Mouse (Mus musculus) cerebellum, adult 2 months (tissue): ENCODE results near the gene Enpp1. TPM values are rescaled to one million over a fixed set of nuclear protein-coding genes. Genes with fewer than 3 reads are reported as not detected.

ENCODE experiments used
- DNase-seq, 2 experiments: peaks; one replicate each; pipeline ENCODE4 v3.0.0; 2021
- H3K27ac ChIP-seq: fragments of 200-500 bp; 2 replicates; pipeline ENCODE4 v1.5.1; 2012; ENCODE audit warnings: low read length, control low read depth, inconsistent platforms; ENCODE audit not compliant: insufficient read depth
- H3K27me3 ChIP-seq: fragments of 200-500 bp; 2 replicates; pipeline ENCODE4 v1.6.1; 2012; ENCODE audit warnings: inconsistent platforms, mild to moderate bottlenecking, low read length, moderate library complexity; ENCODE audit not compliant: control insufficient read depth, insufficient read depth
- H3K4me1 ChIP-seq: fragments of 200-500 bp; 2 replicates; pipeline ENCODE4 v1.6.1; 2011; ENCODE audit warnings: low read length; ENCODE audit not compliant: control insufficient read depth, insufficient read depth
- H3K4me3 ChIP-seq: fragments of 200-500 bp; replicated peaks from 2 replicates; pipeline ENCODE3; 2011; ENCODE audit warnings: mild to moderate bottlenecking, low read depth, low read length, control low read depth; ENCODE audit not compliant: insufficient read depth
- CTCF ChIP-seq: fragments of 200-500 bp; IDR thresholded peaks from 2 replicates; pipeline ENCODE4 v1.5.1; 2011; ENCODE audit warnings: low read depth, mild to moderate bottlenecking, control low read depth, low read length, moderate library complexity, borderline replicate concordance; ENCODE audit not compliant: insufficient read depth
- POLR2A ChIP-seq: fragments of 200-500 bp; IDR thresholded peaks from 2 replicates; pipeline ENCODE4 v1.6.1; 2011; ENCODE audit warnings: low read length, control low read depth, borderline replicate concordance; ENCODE audit not compliant: insufficient read depth
- WGBS: fragments of 180-500 bp; shearing (Covaris S2); methylation state at CpG from one replicate; pipeline ENCODE4 v1.1.7; 2018; 5-methylcytosine and 5-hydroxymethylcytosine counted together
- polyA plus RNA-seq: library from polyadenylated mRNA; depleted of rRNA; stranded (reverse); fragments of >200 nt; gene quantifications from 2 replicates; pipeline ENCODE4 v1.2.3, GENCODE M21; 2012

Gene Enpp1
- polyA plus RNA-seq, 1 experiment = 4.0 TPM

DNA sequence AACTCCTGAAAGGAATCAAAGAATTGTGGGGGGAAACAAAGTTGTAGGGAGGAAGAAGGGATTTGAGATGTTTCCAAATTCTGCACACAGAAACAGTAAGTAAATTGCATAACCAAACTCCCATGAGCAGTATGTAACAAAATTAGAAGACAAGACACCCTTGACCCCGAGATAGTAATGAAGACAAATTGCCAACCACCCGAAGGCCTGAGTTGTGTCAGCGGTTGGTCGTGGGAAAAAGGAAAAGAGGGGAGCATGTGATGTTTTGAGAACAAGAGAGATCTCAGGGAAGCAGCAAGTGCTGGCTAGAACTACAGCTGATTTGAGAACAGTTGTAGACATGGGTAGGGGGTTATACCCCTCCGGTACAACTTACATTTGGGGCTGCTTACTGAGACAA, 112.2 kb downstream of the Enpp1 start:
- H3K27ac ChIP-seq = no peak overlapping the region
- TF ChIP-seq CTCF = no peak
- TF ChIP-seq POLR2A = no peak
- peaks cover 3% of the 10 kb centered on the region; the same call in 1 of the 2 replicates for H3K27me3 ChIP-seq
- no peak for DNase-seq
- peaks cover 6% of the 10 kb centered on the region for H3K4me1 ChIP-seq
- WGBS = 71% methylated on average over 5 of the region's 5 CpGs
- no peak overlapping the region for H3K4me3 ChIP-seq

DNA sequence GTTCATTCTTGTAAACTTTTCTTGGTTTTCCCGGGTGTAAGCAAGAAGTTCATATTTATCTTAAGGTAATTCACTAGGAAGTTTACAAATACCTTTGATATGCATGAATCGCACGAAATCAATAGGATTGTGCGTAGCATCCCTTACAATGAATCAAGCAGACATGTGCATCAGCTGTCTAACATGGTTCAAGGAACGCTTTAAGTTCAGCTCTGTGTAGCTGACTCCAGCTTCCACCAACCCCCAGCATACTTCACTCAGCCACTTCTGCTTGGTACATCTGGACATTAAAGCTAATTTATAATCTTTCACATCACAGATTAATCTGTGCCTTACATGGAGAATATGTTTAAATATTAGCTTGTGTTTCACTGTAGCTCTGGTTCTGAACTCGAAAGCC, 113.3 kb downstream of the Enpp1 start:
- no peak for DNase-seq
- Histone ChIP-seq H3K27me3 (peaks cover 3% of the 10 kb centered on the region; the same call in 1 of the 2 replicates), H3K27ac (no peak overlapping the region), H3K4me3 (no peak overlapping the region), H3K4me1 (peaks cover 6% of the 10 kb centered on the region)
- WGBS = 89% methylated on average over 6 of the region's 6 CpGs
- no peak for TF ChIP-seq POLR2A
- no peak for TF ChIP-seq CTCF

- TF ChIP-seq POLR2A = no peak
- 79% methylated on average over 4 of the region's 4 CpGs for WGBS
- Histone ChIP-seq H3K4me3 (no peak overlapping the region), H3K27ac (no peak overlapping the region), H3K27me3 (peaks cover 3% of the 10 kb centered on the region; the same call in 1 of the 2 replicates), H3K4me1 (peaks cover 6% of the 10 kb centered on the region)
- no peak for DNase-seq
Observed at GRCm38 (mm10) chr10:24597789-24598188, 114.2 kb downstream of the Enpp1 start.

- H3K27ac ChIP-seq = no peak overlapping the region
- no peak overlapping the region for H3K4me3 ChIP-seq
- H3K27me3 ChIP-seq = peaks cover 3% of the 10 kb centered on the region; the same call in 1 of the 2 replicates
- DNase-seq = peak in 1 of 2 experiments; percentile 29
- WGBS = 17% methylated on average over 7 of the region's 7 CpGs
- TF ChIP-seq CTCF (no peak), POLR2A (no peak)
- H3K4me1 ChIP-seq = peaks cover 6% of the 10 kb centered on the region
Observed at GRCm38 (mm10) chr10:24596869-24597339, 115.1 kb downstream of the Enpp1 start.

GRCm38 (mm10) chr10:24596003-24596868, 115.7 kb downstream of the Enpp1 start:
- H3K27me3 ChIP-seq = peaks cover 3% of the 10 kb centered on the region; the same call in 1 of the 2 replicates
- peaks cover 6% of the 10 kb centered on the region for H3K4me1 ChIP-seq
- no peak overlapping the region for H3K27ac ChIP-seq
- WGBS = 6% methylated on average over 31 of the region's 31 CpGs
- TF ChIP-seq CTCF (no peak), POLR2A (no peak)
- H3K4me3 ChIP-seq = peak overlapping the region; percentile 69
- DNase-seq = peak; percentile 36

DNA sequence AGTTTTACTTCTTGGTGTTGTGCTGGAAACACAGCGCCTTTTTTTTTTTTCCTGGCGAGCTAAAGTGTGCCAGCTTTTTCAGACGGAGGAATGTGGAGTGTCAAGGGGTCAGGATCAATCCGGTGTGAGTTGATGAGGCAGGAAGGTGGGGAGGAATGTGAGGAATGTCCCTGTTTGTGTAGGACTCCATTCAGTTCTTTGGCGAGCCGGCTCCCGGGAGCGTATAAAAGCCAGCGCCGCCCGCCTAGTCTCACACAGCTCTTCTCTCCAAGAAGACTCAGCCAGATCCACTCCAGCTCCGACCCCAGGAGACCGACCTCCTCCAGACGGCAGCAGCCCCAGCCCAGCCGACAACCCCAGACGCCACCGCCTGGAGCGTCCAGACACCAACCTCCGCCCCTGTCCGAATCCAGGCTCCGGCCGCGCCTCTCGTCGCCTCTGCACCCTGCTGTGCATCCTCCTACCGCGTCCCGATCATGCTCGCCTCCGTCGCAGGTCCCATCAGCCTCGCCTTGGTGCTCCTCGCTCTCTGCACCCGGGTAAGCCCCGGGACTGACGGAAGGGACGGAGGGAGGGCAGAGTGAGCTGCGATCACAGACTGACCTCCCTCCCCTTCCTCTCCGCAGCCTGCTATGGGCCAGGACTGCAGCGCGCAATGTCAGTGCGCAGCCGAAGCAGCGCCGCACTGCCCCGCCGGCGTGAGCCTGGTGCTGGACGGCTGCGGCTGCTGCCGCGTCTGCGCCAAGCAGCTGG, 116.5 kb downstream of the Enpp1 start, which contains the start of gene Ccn2:
Ccn2 (plus strand) TSS at position 193 of the 753 bp plus-strand sequence.
- H3K27ac ChIP-seq = no peak within 1 kb of the TSS; the same call in 1 of the 2 replicates
- peaks cover 3% of the 10 kb centered on the region; the same call in 1 of the 2 replicates for H3K27me3 ChIP-seq
- H3K4me3 ChIP-seq = peak within 1 kb of the TSS; percentile 69
- TF ChIP-seq POLR2A (no peak), CTCF (no peak)
- H3K4me1 ChIP-seq = peaks cover 6% of the 10 kb centered on the region
- peak; percentile 30 to 49 for DNase-seq
- WGBS = under 1% methylated on average over 53 of the region's 53 CpGs

DNA sequence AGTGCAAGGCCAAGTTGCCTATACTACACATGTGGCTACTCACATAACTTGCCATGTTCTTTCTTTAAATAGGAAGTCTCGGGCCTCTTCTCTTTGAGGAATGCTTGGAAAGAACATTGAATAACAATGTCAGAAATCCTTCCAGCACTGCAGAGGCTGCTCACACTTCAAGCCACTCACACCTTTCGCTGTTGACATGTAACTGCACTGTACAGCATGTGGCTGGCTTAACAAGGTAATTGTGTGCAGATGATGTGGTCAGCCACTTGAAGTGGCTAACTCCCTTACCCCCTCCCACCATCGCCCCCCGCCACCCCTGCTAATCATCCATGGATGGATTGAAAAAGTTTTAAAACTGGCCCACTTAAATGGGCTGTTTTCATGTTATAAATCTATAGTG, 118.4 kb downstream of the Enpp1 start:
- Histone ChIP-seq H3K27me3 (peaks cover 3% of the 10 kb centered on the region; the same call in 1 of the 2 replicates), H3K4me3 (no peak overlapping the region), H3K27ac (no peak overlapping the region), H3K4me1 (peaks cover 6% of the 10 kb centered on the region)
- DNase-seq = no peak
- WGBS = 89% methylated on average over 4 of the region's 4 CpGs
- no peak for TF ChIP-seq CTCF
- no peak for TF ChIP-seq POLR2A

DNA sequence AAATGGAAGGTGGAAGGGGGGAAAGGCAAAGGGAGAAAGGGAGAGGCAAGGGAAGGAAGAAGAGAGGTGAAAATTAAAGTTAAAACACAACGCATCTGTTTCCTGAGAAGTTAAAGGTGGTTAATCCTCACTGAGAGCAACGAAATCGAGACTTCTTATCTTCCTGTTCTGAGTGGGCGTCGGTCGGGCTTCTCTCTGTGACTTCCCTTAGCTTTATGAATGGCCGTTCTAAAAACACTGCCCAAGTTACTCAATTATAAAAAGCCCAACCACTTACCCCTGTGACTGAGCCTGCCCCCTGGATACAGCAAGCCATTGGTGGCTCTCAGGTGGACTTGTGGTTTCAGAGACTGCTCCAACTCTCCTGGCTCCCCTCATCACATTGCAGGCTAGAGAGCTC, 119.0 kb downstream of the Enpp1 start:
- no peak overlapping the region for H3K4me3 ChIP-seq
- no peak for DNase-seq
- H3K27ac ChIP-seq = no peak overlapping the region
- H3K27me3 ChIP-seq = peaks cover 3% of the 10 kb centered on the region; the same call in 1 of the 2 replicates
- peaks cover 6% of the 10 kb centered on the region for H3K4me1 ChIP-seq
- TF ChIP-seq POLR2A (no peak), CTCF (no peak)
- 90% methylated on average over 7 of the region's 7 CpGs for WGBS
